Mouse (Mus musculus): ENCODE results near the gene Ercc1.

Gene Ercc1

DNA sequence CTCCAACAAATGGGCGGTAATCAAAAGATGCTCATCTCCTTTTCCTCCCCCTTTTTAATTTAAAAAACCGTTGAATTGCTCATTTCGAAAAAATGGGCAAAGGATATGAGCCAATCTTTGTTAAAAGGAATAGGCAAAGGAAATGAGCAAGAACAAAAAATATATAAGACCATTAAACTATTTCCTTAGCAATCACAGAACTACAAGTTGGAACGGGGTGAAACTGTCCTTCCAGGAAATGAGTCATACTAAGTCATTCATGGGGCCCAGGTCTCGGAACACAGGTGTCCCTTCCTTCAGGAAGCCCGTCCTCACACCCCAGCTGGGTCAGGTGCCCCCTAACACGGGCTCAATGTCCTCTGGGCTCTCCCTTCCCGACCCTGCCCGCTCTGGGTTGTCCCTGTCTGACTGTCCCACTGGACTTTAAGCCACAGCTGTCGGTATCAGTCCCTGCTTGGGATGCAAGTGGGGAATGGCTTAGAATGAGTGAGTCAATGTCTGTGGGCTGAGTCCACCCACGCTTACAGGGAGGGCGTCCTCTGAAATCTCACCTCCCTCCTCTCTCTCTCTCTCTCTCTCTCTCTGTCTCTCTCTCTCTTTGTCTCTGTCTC is at the start of gene Ercc1:
Ercc1 (plus strand) TSS at position 542 of the 611 bp plus-strand sequence.
- no peak for DNase-seq (ENCODE audit: low read depth)

DNA sequence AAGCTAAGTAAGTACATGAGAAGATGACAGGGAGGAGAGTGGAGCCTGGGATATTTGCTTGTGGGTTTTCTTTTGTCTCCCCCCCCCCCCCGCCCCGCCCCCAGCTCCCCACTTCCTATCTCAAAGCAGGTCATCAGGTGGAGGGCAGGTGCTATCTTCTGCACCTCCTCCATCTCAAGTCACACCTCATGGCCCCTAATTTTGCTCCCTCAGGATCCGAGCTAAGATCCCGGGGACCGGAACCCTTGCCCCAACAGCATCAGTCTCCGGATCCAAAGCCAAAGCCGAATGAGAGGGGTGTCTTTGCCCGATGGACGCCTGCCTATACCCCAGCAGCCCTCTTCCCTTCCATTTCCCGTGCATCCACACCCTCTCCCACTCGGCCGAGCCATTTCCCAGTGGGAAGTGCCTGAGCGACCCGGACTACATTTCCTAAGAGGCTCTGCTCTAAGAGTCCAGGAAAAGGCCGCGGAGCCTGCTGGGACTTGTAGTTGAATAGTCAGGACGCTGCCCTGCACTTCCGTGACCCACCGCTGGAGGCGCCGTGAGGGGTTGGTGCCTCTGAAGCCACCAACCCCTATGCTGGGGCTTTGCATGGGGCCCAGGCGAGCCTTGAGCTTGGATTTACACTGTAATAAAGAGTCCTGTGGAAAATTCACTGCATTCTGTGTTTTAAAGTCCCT is 48.9 kb upstream of the Ercc1 start:
- DNase-seq (ENCODE audit: low read depth): peak; percentile 98

DNA sequence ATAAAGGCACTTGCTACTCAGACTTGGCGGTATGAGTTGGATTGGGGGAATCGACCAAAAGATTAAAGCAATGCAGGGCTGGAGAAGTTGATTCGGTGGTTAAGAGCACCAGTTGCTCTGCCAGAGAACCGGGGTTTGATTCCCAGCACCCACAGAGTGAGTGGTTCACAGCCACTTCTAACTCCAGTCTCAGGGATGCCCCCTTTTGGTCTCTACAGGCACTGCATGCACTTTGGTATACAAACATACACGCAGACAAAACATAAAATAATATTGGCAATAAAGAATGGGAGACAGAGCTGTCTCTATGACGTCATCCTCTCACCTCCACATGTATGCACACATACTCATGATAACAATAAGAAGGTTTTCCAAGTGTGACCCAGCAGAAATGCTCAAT is 47.5 kb upstream of the Ercc1 start:
- no peak for DNase-seq (ENCODE audit: low read depth)

DNA sequence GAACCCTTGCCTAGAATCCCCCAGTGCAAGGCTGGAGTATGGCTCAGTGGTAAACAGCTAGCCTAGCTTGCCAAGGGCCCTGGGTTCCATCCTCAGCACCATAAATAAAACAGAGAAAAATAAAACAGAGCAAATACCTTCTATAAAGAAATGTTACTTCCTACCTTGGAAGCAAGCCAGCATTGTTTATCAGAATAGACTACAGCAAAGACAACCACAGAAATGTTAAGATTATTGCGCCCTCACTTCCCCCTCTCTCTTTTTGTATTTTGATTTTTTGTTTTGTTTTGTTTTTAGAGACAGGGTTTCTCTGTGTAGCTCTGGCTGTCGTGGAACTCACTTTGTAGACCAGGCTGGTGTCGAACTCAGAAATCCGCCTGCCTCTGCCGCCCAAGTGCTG is 46.8 kb upstream of the Ercc1 start:
- DNase-seq (ENCODE audit: low read depth): no peak

DNA sequence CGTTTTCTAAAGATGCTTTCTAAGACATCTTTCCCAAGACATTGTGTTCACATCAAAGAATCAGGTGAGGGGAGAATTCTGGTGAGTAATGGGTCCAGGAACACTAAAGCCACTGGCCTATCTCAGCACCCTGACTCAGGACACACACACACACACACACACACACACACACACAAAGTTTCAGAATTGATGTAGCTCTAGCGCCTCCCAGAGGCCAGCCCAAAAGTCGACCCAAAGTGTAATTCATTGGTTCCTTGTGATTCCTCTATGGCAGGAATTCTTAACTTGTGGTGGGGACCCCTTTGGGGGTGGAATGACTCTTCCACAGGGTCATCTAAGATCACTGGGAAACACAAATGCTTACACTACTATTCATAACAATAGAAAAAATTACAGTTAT is 45.4 kb upstream of the Ercc1 start:
- DNase-seq (ENCODE audit: low read depth): peak; percentile 85

DNA sequence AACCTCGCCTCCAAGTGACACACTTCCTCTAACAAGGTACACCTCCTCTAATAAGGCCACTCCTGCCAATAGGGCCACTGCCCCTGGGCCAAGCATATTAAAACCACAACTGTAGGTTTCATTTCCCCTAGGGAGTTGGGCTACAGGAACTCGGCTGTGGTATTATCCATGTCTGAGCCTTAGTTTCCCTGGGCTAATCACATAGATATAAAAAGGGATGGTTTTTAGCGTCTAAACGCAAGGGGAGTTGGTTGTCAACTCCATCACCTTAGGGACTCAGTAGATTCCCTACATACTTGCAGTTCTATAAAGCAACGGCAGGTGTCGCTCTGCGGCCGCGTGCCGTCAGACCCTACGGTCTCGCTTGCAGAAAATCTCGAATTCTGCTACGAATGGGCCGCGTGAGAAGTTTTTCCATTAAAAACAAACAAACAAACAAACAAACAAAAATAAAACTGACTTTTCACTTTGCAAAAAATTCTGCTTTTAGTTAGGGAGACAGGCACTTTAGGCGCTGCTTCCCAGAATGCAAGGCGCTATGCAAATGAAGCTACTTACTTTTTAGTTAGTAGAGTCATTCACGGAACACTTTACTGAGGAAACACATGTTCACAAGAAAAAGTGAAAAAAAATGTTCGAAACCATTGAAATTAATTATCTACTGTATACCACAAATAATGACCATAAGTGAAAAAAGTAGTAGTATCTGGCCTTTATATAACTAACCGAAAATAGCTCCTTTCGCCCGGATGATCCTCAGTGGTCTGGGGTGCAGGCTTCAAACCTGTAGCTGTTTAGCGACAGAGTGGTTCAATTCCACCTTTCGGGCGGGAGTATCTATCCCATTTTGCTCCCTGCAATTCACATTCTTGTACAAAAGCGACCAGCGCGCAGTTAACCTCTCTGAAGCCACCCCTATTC is 43.8 kb upstream of the Ercc1 start:
- DNase-seq (ENCODE audit: low read depth): peak; percentile 91

DNA sequence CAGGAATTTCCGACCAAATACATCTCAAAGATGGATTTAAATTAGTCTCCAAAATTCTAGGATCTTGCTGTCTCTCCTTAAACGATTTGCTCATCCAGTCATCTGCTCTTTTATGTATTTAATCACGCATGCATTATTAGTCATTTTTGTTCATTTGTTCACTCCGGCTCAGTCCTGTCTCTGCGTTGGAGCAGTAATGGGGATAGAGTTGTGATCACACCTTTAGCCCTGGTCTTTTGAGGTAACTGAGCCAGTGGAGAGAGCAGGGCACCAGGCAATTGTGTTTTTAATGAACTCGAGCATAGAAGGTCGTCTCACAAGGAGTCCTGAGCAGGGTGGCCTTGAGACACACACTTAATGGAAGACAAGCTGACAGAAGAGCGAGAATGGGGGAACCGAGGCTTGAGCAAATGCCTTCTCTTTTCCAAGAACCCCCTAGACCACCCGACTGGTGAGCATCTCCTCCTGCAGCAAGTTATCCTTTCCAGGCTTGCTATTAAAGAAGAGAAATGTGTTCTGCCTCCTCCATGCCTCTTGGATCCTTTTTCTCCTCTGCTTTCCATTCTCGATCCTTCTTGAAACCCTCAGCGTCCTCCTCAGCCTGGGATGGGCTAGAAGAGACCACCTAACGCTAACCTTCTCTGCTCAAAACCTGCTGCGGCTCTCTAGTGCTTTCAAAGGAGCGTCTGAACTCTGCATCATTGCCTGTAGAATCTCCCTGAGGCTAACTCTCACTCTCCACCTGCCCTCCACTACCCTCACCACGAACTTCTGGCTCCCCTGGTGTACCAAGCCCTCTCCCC is 42.9 kb upstream of the Ercc1 start:
- no peak for DNase-seq (ENCODE audit: low read depth)

DNA sequence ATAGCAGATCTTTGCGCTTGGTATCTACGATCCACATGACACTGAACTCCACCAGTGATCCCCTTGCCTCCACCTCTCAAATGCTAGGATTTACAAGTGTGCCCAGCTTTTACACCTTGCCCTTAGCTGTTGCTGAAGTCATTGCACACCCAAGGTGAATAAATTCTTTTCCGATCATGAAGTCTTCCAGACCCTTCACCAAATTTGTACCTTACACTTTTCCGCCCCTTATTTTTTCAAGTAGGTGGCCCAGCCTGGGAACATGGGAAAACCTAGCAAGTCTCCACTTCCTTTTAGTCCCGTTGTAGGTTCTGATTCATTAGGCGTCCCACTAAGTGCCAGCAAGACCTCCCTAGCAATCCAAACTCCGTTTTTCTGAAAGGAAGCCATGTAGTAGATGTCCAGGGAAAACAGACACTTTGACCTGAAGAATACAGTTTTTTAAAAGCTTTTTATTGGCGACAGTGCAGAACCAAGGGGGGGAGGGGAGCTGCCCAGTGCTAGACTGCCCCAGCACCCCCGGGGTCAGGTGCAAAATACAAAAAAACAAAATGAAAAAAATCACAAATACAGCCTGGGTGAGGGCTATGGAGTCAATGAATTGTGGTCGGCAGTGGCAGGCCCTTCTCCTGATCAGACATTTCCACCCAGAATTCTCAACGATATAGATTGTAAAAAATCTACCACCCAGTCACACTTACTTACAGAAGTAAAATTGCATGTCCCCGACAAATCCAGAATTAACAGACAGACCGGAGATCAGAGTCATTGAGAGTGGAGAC is 42.1 kb upstream of the Ercc1 start:
- no peak for DNase-seq (ENCODE audit: low read depth)

DNA sequence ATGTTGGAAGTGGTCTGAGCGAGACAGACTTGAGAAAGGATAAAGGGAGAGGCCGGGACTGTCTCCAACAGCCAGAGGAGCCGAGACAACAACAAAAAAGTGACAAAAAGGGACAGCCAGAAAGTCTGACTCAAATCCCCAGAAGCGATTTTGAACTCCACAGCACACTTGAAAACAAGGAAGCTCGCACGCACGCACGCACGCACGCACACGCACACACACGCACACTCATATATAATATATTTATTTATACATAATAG is 41.6 kb upstream of the Ercc1 start:
- no peak for DNase-seq (ENCODE audit: low read depth)

DNA sequence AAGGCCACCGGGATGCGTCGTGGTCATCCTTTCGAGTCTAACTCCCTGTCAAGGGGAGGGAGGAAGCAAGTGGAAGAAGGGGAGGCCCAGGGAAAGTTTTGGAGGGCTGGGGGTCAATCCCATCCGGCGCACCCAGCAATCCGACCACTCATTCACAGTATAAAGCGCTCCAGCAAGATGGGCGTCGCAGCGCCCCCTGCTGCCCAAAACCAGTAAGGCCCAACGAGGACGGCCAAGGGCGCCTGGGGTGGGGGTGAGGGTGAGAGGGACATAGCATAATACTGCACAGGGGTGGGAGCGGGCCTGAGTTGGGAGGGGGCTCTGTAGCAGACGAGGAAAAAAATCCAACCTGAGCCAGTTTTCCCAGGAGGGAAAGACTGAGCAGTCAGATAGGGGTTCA is 40.8 kb upstream of the Ercc1 start:
- peak; percentile 71 for DNase-seq (ENCODE audit: low read depth)

DNA sequence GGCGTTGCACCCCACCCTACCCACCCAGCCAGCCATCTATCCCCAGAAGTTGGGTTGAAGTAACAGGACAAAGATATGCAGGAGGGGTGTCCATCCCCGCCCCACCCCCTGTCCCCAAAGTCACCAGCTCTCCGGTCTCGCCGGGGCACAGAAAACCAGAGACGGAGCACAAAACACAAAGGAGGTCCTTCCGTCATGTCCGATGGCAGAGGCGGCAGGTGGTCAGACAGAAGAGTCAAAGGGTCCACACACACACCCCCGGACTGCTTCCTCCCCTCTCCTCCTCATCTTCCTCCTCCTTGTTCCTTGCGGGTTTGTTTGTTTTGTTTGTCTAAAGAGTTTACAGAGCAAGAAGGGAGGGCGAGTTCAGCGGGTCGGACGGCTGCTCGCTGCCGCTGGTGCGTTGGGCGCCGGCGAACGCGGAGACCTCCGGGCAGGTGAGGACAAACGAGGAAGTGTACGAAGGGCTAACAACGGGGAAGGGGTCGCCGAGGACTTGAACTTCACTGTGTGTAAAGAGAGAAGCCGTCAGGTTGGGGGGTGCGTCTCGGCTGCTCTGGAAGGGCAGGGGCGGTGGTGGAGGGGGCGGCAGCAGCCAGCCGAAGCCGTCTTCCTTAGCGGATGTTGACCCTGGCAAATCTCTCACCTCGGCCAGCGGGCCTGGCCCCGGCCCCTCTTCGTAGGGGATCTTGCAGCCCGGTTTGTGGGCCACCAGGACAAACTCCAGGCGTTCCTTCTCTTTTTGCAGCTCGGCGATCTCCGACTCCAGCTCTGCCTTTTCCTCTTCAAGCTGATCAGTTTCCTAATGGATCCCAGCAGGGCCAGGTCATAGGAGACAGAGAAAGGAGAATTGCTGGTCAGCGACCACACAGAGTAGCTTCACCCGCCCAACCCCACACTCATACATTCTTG is 39.8 kb upstream of the Ercc1 start:
- DNase-seq (ENCODE audit: low read depth): no peak

DNA sequence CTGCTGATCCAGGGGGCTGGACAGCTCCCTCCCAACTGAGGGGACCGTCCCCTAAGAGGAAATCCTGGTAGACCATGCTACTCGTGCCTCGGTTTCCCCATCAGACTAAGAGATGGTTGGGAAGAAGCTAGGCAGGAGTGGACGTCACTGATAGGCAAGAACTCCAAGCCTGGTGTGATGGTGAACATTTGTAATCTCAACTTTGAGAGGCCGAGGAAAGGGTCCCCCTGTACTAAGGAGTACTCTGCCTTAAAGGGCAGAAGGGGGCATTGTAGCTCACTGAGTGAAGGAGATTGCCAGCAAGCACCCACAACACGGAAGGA is 39.2 kb upstream of the Ercc1 start:
- DNase-seq (ENCODE audit: low read depth): no peak

DNA sequence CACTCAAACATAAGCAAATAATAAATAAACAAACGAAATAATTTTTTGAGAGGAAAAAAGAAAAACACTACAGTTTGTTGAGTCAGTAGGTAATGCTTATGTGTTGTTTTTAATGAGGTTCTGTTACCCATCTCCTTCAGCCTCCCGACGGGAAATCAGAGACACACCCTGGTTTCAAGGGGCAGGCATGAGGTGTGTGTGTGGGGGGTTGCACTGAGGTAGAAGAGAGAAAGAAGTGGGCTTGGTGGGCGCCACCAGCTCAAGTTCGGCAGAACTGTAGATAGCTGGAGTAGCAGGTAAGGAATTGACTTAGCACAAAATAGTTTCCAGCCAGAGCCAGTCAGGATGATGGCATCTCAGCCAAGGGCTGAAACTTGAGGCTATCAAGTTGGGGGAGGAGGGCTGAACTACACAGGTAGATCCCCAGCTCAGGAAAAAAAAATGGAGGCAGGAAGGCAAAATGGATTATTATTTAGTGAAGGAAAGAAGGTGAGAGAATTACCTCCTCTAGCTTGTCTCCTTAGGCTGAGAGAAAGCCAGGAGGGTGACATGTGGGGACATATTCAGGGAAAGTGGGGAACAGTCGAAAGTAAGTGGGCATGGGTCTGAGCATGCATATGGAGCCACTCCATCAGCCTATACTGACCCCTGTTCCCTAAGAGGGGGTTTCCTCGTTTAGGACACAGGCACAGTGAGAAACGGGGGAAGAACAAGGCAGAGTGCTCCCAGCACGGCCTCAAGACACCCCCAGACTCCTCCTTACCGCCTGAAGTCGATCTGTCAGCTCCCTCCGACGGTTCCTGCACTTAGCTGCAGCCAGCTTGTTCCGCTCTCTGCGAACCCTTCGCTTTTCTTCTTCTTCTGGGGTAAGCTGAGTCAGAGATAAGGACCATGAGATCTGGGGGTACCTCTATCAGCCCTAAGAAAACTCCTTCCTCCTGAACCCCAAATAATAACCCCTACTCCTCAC is 38.5 kb upstream of the Ercc1 start:
- no peak for DNase-seq (ENCODE audit: low read depth)

DNA sequence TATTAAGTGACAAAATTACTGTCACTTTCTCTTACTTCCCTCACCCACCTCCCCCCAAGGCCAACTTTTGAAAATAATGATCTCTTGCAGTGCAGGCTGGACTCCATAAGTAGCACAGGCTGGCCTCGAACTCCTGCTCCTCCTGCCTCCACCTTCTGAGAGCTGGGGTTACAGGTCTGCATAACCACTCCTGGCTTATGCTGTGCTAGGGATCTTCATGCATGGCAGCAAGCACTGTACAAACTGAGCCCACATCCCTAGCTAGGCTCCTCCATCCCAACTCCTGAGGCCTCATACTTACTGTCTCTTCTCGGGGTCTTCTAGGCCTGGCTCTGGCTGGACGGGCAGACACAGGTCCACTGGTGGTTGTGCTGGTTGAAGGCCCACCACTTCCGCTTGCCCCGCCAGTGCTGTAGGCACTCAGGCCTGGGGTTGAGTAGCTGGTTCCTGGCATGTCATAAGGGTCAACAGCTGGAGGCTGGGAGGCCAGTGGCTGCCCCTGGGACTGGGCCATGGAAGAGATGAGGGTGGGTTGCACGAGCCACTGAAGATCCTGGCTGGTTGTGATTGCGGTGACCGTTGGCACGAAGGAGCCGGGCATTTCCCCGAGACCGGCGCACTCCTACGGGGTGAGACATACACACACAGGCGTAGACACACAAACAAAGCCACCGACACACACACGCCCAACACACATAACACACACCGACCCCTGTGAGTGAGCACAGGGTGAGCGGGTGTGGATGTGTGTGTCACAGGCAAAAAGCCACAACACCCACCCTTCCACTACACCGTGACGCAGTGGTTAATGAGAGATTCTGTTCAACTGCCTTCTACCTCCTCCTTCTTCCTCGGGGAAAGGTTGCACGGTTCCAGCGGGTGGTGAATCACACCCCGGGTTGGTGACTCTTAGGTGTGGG is 37.5 kb upstream of the Ercc1 start:
- no peak for DNase-seq (ENCODE audit: low read depth)

DNA sequence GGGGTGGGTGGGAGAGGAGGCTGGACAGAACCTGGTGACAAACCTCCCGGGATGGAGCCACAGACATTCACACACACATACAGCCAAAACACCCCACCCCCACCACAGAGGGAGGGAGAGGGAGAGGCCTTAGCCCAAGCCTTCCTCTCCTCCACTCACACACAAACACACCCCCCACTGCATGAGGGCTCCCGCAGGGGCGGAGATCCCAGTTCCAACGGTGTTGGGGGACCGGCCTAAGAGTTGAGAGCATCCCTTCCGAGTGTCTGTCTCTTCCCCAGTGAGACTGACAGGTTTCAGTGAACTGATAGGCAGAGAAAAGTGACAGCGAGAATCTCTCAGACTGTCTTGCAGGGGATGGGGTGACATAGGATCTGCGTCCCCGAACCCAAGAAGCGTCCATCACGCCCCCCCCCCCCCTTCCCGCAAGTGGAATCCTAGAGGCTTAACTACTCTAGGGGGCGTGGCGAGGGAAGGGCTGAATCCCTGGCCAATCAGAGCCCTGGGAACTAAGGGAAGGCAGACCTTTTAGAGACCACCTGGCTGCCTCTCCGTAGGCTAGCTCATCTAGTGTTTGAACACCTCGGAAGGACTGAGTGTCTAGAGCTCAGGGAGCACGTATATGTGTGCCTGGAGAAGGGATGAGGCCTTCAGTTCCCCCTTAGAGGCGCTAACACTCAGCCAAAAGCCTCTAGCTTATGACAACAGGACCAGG is 36.7 kb upstream of the Ercc1 start:
- DNase-seq (ENCODE audit: low read depth): peak; percentile 95

DNA sequence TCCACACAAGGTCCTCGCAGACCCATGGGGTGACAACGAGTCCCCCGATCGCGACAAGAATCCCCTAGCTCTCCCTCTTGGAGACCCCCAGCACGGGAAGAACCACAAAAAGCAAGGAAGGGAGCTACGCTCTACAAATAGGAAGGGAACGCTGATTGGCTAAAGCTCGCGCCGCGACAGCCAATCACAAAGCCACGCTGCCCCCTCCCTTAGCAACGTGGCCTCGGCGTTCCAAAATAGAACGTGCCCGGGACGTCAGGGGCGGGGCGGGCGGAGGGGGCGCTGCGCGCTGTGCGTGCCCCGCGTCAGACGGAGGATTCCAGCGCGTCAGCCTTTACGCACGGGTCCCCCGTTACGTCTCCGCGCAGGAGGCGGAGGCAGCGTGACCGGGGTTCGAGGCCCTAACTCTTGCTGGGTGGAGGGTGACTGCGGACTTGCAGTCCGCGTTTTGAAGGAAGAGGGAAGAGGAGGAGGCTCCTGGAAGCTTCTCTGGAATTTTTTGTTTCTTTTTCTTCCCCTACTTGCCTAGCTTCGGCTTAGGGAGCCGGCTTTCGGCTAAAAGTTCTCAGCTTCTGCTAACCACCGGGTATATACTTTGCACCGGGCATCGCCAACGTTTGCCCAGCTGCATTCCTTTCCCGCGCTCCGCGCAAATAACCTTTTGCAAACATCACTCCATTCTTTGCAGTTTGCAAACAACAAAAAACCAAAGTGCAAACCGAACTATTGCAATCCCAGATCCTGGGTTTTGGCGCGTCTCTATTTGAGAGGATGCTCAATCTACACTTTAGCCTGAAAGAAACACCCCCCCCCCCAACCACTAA is 35.9 kb upstream of the Ercc1 start:
- peak; percentile 98 for DNase-seq (ENCODE audit: low read depth)
